Mouse (Mus musculus): ENCODE measurements around the gene Fam151a. TPM values are rescaled to one million over a fixed set of nuclear protein-coding genes. Genes with fewer than 3 reads are reported as not detected.
"Not testable (repeated sequence)": the region's sequence is repeated elsewhere in the genome, so short reads cannot be mapped to it uniquely, and the experiment has no call there.

The Fam151a gene
- polyA plus RNA-seq, 1 experiment from 2014 or later: 0.30 TPM

DNA sequence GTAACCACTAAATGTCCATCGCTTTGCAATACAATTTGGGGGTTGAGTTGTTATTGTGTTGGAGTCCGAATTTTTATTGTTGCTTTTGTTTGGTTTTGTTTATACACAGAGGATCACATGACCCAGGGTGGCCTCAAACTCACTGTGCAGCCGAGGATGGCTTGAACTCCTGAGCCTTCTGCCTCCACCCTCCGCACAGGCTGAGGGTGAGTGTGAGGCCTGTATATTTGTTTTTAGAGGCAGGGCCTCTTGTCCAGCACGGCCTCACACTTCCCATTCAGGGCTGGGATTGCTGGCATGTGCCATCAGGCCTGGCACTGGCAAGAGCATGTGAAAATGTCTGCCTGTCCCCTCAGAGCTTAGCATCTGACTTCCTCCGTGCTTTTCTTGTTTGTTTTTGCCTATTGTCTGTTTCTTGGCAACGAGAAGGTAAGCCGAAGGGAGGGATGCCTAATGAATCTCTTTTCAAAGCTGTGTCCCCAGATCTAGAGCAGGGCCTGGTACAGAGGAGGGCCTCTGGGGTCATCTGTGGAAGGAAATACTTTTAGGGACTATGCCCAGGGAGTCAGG lies 28.5 kb upstream of the Fam151a start:
- WGBS: 36% methylated on average over 8 of the region's 8 CpGs
- no peak for DNase-seq
- no peak overlapping the region for H3K9ac ChIP-seq

GRCm38 (mm10) chr4:106707957-106708356 lies 25.7 kb upstream of the Fam151a start:
- H3K9me3 ChIP-seq (ENCODE audit: low read depth, low read length): no peaks in the 10 kb centered on the region
- H3K27me3 ChIP-seq (ENCODE audit: insufficient read depth, low read length): no peaks in the 10 kb centered on the region
- no peak overlapping the region for H3K27ac ChIP-seq (ENCODE audit: low read depth)
- H3K4me3 ChIP-seq (ENCODE audit: low read depth, low read length): no peak overlapping the region
- ATAC-seq (ENCODE audit: insufficient read depth) (peak; percentile 43; the same call in 1 of the 2 replicates), DNase-seq (no peak)
- no peaks in the 10 kb centered on the region for H3K36me3 ChIP-seq (ENCODE audit: insufficient read depth)
- peak overlapping the region; percentile 49 for H3K4me2 ChIP-seq
- WGBS: 39% methylated on average over 5 of the region's 5 CpGs
- TF ChIP-seq CTCF (IDR thresholded peaks at IDR 0.05; ENCODE audit: low read depth): no peak
- no peak overlapping the region for H3K9ac ChIP-seq
- H3K4me1 ChIP-seq (ENCODE audit: insufficient read depth): no peaks in the 10 kb centered on the region

More for the DNA sequence above, 28.5 kb upstream of the Fam151a start:
- no peak for ATAC-seq (ENCODE audit: insufficient read depth)
- no peak overlapping the region for H3K4me2 ChIP-seq
- H3K27me3 ChIP-seq (ENCODE audit: insufficient read depth, low read length): no peaks in the 10 kb centered on the region
- H3K9me3 ChIP-seq (ENCODE audit: low read depth, low read length): no peaks in the 10 kb centered on the region
- no peaks in the 10 kb centered on the region for H3K36me3 ChIP-seq (ENCODE audit: insufficient read depth)
- no peak for TF ChIP-seq CTCF (IDR thresholded peaks at IDR 0.05; ENCODE audit: low read depth)
- H3K27ac ChIP-seq (ENCODE audit: low read depth): no peak overlapping the region
- H3K4me1 ChIP-seq (ENCODE audit: insufficient read depth): no peaks in the 10 kb centered on the region
- no peak overlapping the region for H3K4me3 ChIP-seq (ENCODE audit: low read depth, low read length)

- DNase-seq: peak; percentile 89
- peak overlapping the region; percentile 49 for H3K4me2 ChIP-seq
Observed at GRCm38 (mm10) chr4:106708408-106708807, 25.3 kb upstream of the Fam151a start.

DNA sequence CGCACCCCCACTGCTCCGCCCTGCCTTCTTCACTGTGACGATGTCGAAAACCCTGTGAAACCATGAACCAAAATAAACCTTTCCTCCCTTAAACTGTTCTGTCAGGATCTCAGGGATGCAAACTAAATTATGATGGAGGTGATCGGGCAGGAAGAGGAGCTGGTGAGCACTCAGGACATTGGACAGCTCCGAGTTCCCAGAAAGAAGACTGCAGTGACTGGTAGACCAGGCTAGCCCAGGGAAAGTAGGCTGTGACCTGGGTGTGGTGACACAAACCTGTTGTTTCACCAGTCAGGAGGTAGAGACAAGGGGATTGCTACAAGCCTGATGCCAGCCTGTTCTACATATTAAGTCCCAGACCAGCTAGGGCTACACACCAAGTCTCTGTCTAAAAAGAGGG lies 20.1 kb upstream of the Fam151a start:
- DNase-seq: no peak
- no peak overlapping the region for H3K4me2 ChIP-seq
- no peak overlapping the region for H3K9ac ChIP-seq
- no peak overlapping the region for H3K27ac ChIP-seq (ENCODE audit: low read depth)
- H3K4me1 ChIP-seq (ENCODE audit: insufficient read depth): no peaks in the 10 kb centered on the region
- H3K36me3 ChIP-seq (ENCODE audit: insufficient read depth): no peaks in the 10 kb centered on the region
- no peak for TF ChIP-seq CTCF (IDR thresholded peaks at IDR 0.05; ENCODE audit: low read depth)
- no peaks in the 10 kb centered on the region for H3K27me3 ChIP-seq (ENCODE audit: insufficient read depth, low read length)
- WGBS: 84% methylated on average over 6 of the region's 6 CpGs
- no peak for ATAC-seq (ENCODE audit: insufficient read depth)
- H3K4me3 ChIP-seq (ENCODE audit: low read depth, low read length): no peak overlapping the region
- H3K9me3 ChIP-seq (ENCODE audit: low read depth, low read length): no peaks in the 10 kb centered on the region

More at GRCm38 (mm10) chr4:106708408-106708807, 25.3 kb upstream of the Fam151a start:
- H3K27me3 ChIP-seq (ENCODE audit: insufficient read depth, low read length): no peaks in the 10 kb centered on the region
- H3K4me3 ChIP-seq (ENCODE audit: low read depth, low read length): no peak overlapping the region
- peak; percentile 98 for TF ChIP-seq CTCF (IDR thresholded peaks at IDR 0.05; ENCODE audit: low read depth)
- no peaks in the 10 kb centered on the region for H3K36me3 ChIP-seq (ENCODE audit: insufficient read depth)
- no peak overlapping the region for H3K9ac ChIP-seq
- 0% methylated on average over 8 of the region's 8 CpGs for WGBS
- H3K9me3 ChIP-seq (ENCODE audit: low read depth, low read length): no peaks in the 10 kb centered on the region
- no peaks in the 10 kb centered on the region for H3K4me1 ChIP-seq (ENCODE audit: insufficient read depth)
- H3K27ac ChIP-seq (ENCODE audit: low read depth): no peak overlapping the region
- peak; percentile 35; the same call in 1 of the 2 replicates for ATAC-seq (ENCODE audit: insufficient read depth)

- DNase-seq (no peak), ATAC-seq (ENCODE audit: insufficient read depth) (no peak)
- H3K9me3 ChIP-seq (ENCODE audit: low read depth, low read length): no peaks in the 10 kb centered on the region
- TF ChIP-seq CTCF (IDR thresholded peaks at IDR 0.05; ENCODE audit: low read depth): no peak
- no peaks in the 10 kb centered on the region for H3K36me3 ChIP-seq (ENCODE audit: insufficient read depth)
- H3K27me3 ChIP-seq (ENCODE audit: insufficient read depth, low read length): no peaks in the 10 kb centered on the region
- WGBS: 76% methylated on average over 4 of the region's 4 CpGs
- H3K9ac ChIP-seq: no peak overlapping the region
- no peaks in the 10 kb centered on the region for H3K4me1 ChIP-seq (ENCODE audit: insufficient read depth)
- H3K27ac ChIP-seq (ENCODE audit: low read depth): no peak overlapping the region
- H3K4me2 ChIP-seq: no peak overlapping the region
- no peak overlapping the region for H3K4me3 ChIP-seq (ENCODE audit: low read depth, low read length)
Observed at GRCm38 (mm10) chr4:106720631-106721030, 13.1 kb upstream of the Fam151a start.

- Histone ChIP-seq H3K27ac (ENCODE audit: low read depth) (no peak within 1 kb of the TSS), H3K9me3 (ENCODE audit: low read depth, low read length) (no peaks in the 10 kb centered on the region), H3K9ac (no peak within 1 kb of the TSS), H3K4me2 (no peak within 1 kb of the TSS), H3K27me3 (ENCODE audit: insufficient read depth, low read length) (no peaks in the 10 kb centered on the region), H3K4me3 (ENCODE audit: low read depth, low read length) (no peak within 1 kb of the TSS), H3K4me1 (ENCODE audit: insufficient read depth) (no peaks in the 10 kb centered on the region), H3K36me3 (ENCODE audit: insufficient read depth) (no peaks in the 10 kb centered on the region)
- WGBS: 66% methylated on average over 7 of the region's 7 CpGs
- ATAC-seq (ENCODE audit: insufficient read depth) (no peak), DNase-seq (no peak)
- TF ChIP-seq CTCF (IDR thresholded peaks at IDR 0.05; ENCODE audit: low read depth): no peak
Observed at GRCm38 (mm10) chr4:106730814-106731213, 2.9 kb upstream of the Fam151a start, which contains the start of gene Mroh7. TSS of gene Mroh7 (minus strand) at chr4:106730925.

DNA sequence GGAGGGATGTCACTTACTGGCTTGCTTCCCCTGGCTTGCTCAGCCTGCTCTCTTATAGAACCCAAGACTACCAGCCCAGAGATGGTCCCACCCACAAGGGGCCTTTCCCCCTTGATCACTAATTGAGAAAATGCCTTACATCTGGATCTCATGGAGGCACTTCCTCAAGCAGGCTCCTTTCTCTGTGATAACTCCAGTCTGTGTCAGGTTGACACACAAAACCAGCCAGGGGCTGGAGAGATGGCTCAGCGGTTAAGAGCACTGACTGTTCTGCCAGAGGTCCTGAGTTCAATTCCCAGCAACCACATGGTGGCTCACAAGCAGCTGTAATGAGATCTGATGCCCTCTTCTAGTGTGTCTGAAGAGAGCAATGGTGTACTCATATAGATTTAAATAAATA lies 3.2 kb downstream of the Fam151a start:
- H3K27ac ChIP-seq (ENCODE audit: low read depth); ATAC-seq (ENCODE audit: insufficient read depth); H3K4me1 ChIP-seq (ENCODE audit: insufficient read depth); H3K27me3 ChIP-seq (ENCODE audit: insufficient read depth, low read length); H3K36me3 ChIP-seq (ENCODE audit: insufficient read depth); DNase-seq; H3K4me3 ChIP-seq (ENCODE audit: low read depth, low read length); H3K4me2 ChIP-seq; H3K9ac ChIP-seq; H3K9me3 ChIP-seq (ENCODE audit: low read depth, low read length): not testable (repeated sequence)
- 80% methylated on average over 1 of the region's 1 CpGs for WGBS

Measured in lung, embryonic 14.5 days (tissue).